Mouse (Mus musculus): ENCODE measurements at regions not wholly inside any gene's neighbourhood (a gene's known extent, or its start where the extent isn't known, plus 50 kb on each side); places are given as distances from the start of the nearest gene placed in this dataset.
A peak's percentile ranks its signal among the peaks of the same experiment; 100 is the strongest.
"Not testable (repeated sequence)": the region's sequence is repeated elsewhere in the genome, so short reads cannot be mapped to it uniquely, and the experiment has no call there.

DNA sequence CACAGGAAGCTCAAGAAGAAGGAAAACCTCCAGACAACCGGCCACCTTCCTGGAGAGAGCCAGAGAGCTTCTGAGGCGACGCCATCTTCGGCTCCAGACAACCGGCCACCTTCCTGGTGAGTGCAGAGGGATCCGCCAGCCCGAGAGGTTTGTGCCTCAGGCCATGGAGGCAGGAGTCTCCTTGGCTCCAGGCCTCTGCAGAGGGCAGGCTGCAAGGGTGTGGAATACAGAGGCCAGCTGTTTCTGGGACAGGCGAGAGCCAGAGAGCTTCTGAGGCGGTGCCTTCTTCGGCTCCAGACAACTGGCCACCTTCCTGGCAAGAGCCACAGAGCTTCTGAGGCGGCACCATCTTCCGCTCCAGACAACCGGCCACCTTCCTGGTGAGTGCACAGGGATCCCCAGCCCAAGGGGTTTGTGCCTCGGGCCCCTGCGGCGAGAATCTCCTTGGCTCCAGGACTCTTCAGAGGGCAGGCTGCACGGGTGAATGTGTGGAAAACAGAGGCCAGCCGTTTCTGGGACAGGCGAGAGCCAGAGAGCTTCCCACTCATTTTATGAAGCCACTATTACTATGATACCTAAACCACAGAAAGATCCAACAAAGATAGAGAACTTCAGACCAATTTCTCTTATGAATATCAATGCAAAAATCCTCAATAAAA is 441.4 kb downstream of the Arl6ip6 start:
- DNase-seq: not testable (repeated sequence)

GRCm38 (mm10) chr2:53668599-53669372 is 416.6 kb downstream of the Rprm start:
- DNase-seq: no peak

DNA sequence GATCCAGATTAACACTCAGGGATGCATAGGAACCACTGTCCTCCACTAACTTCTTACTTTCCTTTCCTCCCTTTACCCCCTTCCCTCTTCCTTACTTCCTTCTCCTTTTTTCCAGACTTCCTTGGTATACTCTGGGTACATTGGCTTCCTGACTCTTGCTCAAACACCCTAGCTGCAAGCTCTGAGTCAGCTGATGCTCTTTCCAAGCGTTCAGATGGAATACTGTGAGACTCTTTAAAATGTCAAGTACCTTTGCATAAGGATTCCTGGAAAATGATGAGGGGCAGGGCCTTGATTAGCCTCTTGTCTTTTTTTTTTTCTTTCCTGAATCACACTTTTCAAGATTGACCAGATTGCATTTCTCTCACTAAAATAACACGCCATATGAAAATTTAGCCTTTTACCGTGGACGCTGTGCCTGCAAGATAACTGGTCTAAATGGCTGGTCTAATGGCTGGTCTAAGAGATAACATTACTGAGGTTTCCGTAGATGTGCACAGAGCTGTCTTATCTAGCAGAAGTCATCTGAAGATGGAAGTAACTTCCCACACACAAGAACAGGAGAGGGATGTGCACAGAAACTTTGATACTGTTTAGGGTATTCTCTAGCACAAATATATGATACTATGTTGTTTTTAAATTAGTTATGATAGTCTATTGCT is 404.9 kb downstream of the Rprm start:
- DNase-seq: no peak

DNA sequence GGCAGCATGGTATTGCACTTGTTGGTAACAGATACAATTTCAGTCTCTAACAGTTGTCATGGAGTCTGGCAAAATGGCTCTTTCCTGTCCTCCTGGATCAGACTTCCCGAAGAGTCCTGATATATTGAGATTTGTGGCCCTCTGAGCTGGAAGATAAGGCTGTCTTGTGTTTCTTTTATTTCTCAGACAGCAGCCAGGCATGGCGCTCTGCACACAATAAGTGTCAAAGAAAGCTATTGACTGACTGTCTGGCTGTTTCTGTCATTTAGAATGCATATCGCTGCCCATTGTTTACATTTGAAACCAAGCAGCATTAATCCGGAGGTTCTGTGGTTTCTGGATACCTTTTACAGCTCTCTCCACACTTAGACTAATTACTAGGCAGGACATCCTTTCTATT is 402.8 kb downstream of the Rprm start:
- no peak for DNase-seq

DNA sequence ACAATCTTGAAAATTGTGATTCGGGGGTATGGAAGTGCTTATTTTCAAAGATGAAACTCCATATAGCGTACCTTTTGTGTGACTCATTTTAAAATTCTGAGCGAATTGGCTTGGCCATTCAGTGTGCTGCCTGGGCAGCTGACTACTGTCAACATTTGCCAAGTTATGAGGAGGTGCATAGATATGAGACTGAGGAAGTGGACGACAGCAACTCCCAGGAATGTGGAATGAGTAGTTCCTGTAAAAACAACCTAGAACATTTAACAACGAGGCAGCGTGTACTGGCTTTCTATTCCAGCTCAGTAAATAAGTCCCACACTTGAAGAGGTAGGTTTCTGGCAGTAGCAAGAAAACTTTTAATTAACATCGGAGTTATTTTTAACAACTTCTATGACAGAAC is 398.1 kb downstream of the Rprm start:
- DNase-seq: no peak

DNA sequence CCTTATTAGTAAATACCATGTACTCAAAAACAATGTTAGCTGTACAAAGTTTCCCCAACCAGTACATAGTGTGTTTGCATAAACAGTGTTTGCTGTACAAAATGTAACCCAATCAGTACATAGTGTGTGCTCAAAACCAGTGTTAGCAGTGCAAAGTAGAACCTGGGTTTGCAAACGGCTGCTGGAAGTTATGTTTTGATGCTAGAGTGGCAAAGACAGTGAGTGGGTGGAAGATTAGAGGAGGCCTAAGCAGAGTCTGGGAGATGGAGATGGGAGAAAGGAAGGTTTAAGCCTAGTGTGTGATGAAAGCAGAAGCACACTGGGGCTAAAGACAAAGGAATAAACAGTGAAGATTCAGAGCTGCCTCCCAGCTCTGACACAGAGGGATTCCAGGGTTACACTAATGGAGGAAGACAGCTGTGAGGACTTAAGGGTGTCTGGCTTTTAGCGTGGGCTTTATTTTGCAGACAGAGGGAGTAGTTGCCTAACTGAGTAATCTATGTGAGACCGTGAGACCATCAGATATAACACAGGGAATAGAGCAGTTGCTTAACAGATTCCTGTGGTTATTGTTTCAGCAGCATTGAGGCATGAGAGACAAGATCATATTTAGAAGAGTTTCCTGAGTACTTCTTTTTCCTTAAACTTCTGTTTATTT is 396.0 kb downstream of the Rprm start:
- DNase-seq: no peak

- DNase-seq: no peak
Measured at GRCm38 (mm10) chr2:53691580-53692118, 393.7 kb downstream of the Rprm start.

DNA sequence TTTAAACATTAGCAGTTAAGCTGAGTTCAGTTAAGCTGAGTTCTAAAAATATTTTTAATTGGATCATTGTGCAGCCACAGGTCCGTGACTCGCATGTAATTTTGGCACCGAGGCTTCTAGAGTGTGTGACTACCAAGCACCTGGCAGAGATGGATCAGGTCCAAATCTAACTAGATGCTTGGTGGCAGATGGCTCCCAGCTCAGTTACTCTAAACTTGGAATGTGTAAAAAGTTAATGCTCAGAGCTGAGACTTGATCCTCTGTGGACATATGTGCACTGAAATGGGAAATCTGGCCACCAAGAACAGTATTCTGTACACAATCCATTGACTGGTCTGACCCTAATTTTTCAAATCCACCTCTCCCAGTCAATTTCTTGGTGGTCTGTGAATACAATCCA is 374.1 kb downstream of the Rprm start:
- DNase-seq: peak; percentile 42

DNA sequence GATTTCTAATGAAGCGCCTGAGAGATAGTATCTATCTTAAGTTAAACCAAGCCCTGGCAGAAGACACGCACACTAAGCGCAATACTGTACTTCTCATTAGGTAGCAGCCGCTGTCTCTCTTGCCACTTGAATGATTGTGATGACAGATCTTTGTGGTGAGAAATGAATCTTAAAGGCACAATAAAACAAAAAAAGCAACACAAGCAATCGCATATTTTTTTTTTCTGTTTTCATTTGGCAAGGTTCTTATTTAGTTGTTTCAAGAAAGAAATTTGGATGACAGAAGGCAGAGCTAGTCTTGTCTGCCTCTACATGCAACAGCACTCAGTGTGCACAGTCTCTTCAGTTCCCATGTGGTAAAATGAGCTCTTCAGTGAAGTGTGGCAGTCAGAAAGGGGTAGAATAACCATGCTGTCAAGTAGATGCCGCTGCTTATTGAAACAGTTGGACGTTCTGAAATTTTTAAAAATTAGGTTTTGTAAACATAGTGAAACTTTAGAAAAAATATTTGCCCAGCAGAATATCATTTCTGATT is 372.2 kb downstream of the Rprm start:
- no peak for DNase-seq

DNA sequence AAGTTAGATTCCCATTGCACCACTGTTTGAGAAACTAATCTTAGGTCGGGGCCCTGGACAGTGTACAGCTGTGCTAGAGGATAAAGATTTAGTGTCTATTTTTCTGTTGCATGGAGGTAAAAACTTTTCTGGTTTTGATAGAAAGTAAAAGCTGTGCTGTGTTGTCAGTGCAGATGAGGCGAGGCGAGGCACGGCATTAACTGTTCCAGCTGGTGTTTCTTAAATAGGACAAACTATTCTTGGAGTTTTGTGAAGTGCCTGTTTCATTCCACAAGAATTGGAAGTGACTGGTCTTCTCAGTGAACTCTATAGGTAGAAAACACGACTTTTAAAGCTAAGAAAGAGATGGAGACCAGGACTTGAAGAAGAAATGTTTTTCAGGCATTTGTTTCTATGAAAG is 370.3 kb downstream of the Rprm start:
- DNase-seq: no peak

DNA sequence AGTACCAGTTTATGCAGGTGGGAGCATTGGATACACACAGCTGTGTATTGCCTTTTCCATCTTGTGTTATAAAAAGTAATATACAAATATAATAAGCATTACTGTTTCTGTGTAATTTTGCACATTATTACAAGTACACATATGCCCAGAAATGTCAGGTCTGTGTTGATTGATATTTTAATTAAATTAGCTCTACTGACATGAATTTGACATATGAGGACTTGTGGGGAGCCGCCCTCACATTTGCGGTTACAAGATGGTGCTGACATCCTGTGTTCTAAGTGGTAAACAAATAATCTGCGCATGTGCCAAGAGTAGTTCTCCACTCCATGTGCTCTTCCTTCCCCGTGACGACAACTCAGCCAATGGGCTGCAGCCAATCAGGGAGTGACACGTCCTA is 362.1 kb downstream of the Rprm start:
- no peak for DNase-seq

- no peak for DNase-seq
Measured at GRCm38 (mm10) chr2:53728693-53729092, 356.7 kb downstream of the Rprm start.

DNA sequence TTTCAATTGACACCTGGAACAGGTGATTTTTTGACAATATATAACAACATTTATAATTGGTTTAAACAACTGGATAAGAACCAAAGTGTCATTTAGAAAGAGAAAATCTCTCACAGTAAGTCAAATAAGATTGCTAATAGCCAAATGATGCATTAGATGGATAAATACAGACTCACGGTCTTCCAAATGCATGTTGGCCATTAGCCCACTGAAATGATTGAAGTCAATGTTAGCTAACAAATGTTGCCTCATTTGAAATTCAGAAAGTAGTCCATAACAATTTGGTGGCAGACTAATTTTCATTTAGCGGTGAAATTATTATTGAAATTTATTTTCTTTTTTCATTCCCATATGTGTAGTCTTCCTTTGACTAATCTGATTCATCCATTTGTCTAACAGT is 354.9 kb downstream of the Rprm start:
- DNase-seq: no peak

GRCm38 (mm10) chr2:53763486-53763885 is 321.9 kb downstream of the Rprm start:
- no peak for DNase-seq

- DNase-seq: not testable (repeated sequence)
Measured at GRCm38 (mm10) chr2:53782035-53782434, 303.3 kb downstream of the Rprm start.

DNA sequence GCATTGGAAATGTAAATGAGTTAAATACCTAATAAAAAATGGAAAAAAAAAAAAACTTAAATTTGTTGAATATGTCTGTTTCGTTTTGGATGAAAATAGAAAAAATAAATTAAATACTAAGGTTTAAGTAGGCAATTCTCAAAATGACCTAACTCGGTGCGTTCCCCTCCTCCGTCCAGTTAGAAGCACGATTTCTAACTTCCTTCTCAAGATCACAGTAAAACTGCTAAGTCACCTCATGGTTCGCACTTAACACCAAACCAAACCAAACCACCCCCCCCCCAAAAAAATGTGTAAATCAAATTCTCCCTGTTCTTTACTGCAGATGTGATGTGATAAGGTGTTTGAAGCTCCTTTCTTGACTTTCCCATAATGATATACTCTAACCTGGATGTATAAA is 296.8 kb downstream of the Rprm start:
- not testable (repeated sequence) for DNase-seq

- no peak for DNase-seq
Measured at GRCm38 (mm10) chr2:53796605-53797004, 288.7 kb downstream of the Rprm start.

DNA sequence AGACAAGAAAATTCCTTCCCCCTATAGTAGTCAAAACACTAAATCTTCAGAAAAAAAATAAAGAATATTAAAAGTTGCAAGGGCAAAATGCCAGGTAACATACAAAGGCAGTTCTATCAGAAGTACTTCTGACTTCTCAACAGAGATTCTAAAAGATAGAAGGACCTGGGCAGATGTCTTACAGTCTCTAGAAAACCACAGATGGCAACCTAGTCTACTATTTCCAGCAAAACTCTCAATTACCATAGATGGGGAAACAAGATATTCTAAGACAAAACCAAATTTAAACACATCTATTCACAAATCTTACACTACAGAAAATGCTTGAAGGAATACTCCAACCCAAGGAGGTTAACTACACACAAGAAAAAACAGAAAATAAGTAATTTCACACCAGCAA is 281.7 kb downstream of the Rprm start:
- DNase-seq: no peak

DNA sequence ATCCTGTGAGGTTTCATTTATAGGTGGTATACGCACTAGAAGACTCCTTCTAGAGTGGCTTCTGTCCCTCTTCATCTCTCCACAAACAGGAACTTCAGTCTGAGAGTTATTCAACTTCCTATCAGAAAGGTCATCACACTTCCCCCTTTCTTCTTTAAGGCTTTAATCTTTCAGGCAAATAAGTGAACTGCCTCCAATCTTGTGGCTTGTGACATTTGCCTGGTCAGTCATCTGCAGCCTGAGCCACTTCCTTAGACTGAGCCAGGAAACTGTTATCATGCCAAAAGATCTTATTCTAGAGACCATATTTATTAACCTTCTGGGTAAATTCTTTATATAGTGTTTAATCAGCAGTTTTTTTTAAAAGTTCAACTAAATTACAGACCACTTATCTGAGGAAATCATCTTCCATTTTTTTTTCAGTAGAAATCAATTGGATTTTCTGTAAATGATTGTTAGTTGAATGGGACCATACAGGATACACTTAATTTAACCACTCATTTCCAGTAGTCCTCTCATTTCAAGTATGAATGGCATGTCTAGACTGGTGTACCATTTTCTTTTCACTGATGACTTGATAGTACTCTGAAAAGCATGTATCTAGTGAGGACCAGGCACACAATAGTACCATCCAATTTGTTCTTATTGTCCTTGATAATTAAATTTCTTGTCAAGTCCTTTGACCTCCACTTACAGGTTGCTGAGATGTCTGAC is 234.4 kb downstream of the Rprm start:
- no peak for DNase-seq
